Mouse (Mus musculus): Measurements from ENCODE around the gene Gse1. TPM values are rescaled to one million over a fixed set of nuclear protein-coding genes. Genes with fewer than 3 reads are reported as not detected.
A peak's percentile ranks its signal among the peaks of the same experiment; 100 is the strongest.

The Gse1 gene
- polyA plus RNA-seq, 1 experiment, result 52.4 TPM

- WGBS, result 80% methylated on average over 5 of the region's 5 CpGs
- no peak overlapping the region for H3K27ac ChIP-seq (ENCODE audit: insufficient read depth, low read length)
- H3K27me3 ChIP-seq (ENCODE audit: control insufficient read depth, insufficient read depth, low read length), result no peaks in the 10 kb centered on the region
- TF ChIP-seq CTCF (IDR thresholded peaks at IDR 0.05; ENCODE audit: borderline replicate concordance, insufficient read depth, low read depth, low read length) (no peak), POLR2A (IDR thresholded peaks at IDR 0.05; ENCODE audit: borderline replicate concordance, insufficient read depth, low read length) (no peak)
- peaks cover 8% of the 10 kb centered on the region for H3K4me1 ChIP-seq (ENCODE audit: control insufficient read depth, insufficient read depth, low read length)
- H3K4me3 ChIP-seq (replicated peaks; ENCODE audit: insufficient read depth, low read depth, low read length), result no peak overlapping the region
- no peak for DNase-seq
These were observed 1.3 kb upstream of the Gse1 start for GRCm38 (mm10) chr8:120226700-120227577.

- DNase-seq, result no peak
- Histone ChIP-seq H3K27ac (ENCODE audit: insufficient read depth, low read length) (no peak overlapping the region), H3K4me3 (replicated peaks; ENCODE audit: insufficient read depth, low read depth, low read length) (no peak overlapping the region), H3K4me1 (ENCODE audit: control insufficient read depth, insufficient read depth, low read length) (peaks cover 14% of the 10 kb centered on the region), H3K27me3 (ENCODE audit: control insufficient read depth, insufficient read depth, low read length) (no peaks in the 10 kb centered on the region)
- TF ChIP-seq CTCF (IDR thresholded peaks at IDR 0.05; ENCODE audit: borderline replicate concordance, insufficient read depth, low read depth, low read length) (no peak), POLR2A (IDR thresholded peaks at IDR 0.05; ENCODE audit: borderline replicate concordance, insufficient read depth, low read length) (no peak)
These were observed 729 bp upstream of the Gse1 start for GRCm38 (mm10) chr8:120227578-120227876.

- Histone ChIP-seq H3K4me3 (replicated peaks; ENCODE audit: insufficient read depth, low read depth, low read length) (peak overlapping the region; percentile 52), H3K4me1 (ENCODE audit: control insufficient read depth, insufficient read depth, low read length) (peaks cover 27% of the 10 kb centered on the region), H3K27ac (ENCODE audit: insufficient read depth, low read length) (no peak overlapping the region), H3K27me3 (ENCODE audit: control insufficient read depth, insufficient read depth, low read length) (no peaks in the 10 kb centered on the region)
- TF ChIP-seq POLR2A (IDR thresholded peaks at IDR 0.05; ENCODE audit: borderline replicate concordance, insufficient read depth, low read length) (no peak), CTCF (IDR thresholded peaks at IDR 0.05; ENCODE audit: borderline replicate concordance, insufficient read depth, low read depth, low read length) (no peak)
- WGBS, result 1% methylated on average over 125 of the region's 125 CpGs
- peak; percentile 53 to 55 for DNase-seq
These were observed 721 bp downstream of the Gse1 start for GRCm38 (mm10) chr8:120228781-120229573.

GRCm38 (mm10) chr8:120229574-120229916, 1.3 kb downstream of the Gse1 start:
- Histone ChIP-seq H3K4me3 (replicated peaks; ENCODE audit: insufficient read depth, low read depth, low read length) (no peak overlapping the region), H3K4me1 (ENCODE audit: control insufficient read depth, insufficient read depth, low read length) (peaks cover 30% of the 10 kb centered on the region), H3K27ac (ENCODE audit: insufficient read depth, low read length) (no peak overlapping the region), H3K27me3 (ENCODE audit: control insufficient read depth, insufficient read depth, low read length) (no peaks in the 10 kb centered on the region)
- TF ChIP-seq CTCF (IDR thresholded peaks at IDR 0.05; ENCODE audit: borderline replicate concordance, insufficient read depth, low read depth, low read length), result no peak
- TF ChIP-seq POLR2A (IDR thresholded peaks at IDR 0.05; ENCODE audit: borderline replicate concordance, insufficient read depth, low read length), result no peak
- 8% methylated on average over 22 of the region's 22 CpGs for WGBS
- no peak for DNase-seq

GRCm38 (mm10) chr8:120230081-120230480, 1.8 kb downstream of the Gse1 start:
- WGBS, result 57% methylated on average over 22 of the region's 22 CpGs
- peaks cover 35% of the 10 kb centered on the region for H3K4me1 ChIP-seq (ENCODE audit: control insufficient read depth, insufficient read depth, low read length)
- H3K4me3 ChIP-seq (replicated peaks; ENCODE audit: insufficient read depth, low read depth, low read length), result no peak overlapping the region
- no peaks in the 10 kb centered on the region for H3K27me3 ChIP-seq (ENCODE audit: control insufficient read depth, insufficient read depth, low read length)
- TF ChIP-seq CTCF (IDR thresholded peaks at IDR 0.05; ENCODE audit: borderline replicate concordance, insufficient read depth, low read depth, low read length) (no peak), POLR2A (IDR thresholded peaks at IDR 0.05; ENCODE audit: borderline replicate concordance, insufficient read depth, low read length) (no peak)
- H3K27ac ChIP-seq (ENCODE audit: insufficient read depth, low read length), result no peak overlapping the region
- DNase-seq, result no peak

GRCm38 (mm10) chr8:120230715-120231614, 2.7 kb downstream of the Gse1 start:
- Histone ChIP-seq H3K27me3 (ENCODE audit: control insufficient read depth, insufficient read depth, low read length) (no peaks in the 10 kb centered on the region), H3K4me1 (ENCODE audit: control insufficient read depth, insufficient read depth, low read length) (peaks cover 36% of the 10 kb centered on the region), H3K27ac (ENCODE audit: insufficient read depth, low read length) (no peak overlapping the region), H3K4me3 (replicated peaks; ENCODE audit: insufficient read depth, low read depth, low read length) (no peak overlapping the region)
- TF ChIP-seq POLR2A (IDR thresholded peaks at IDR 0.05; ENCODE audit: borderline replicate concordance, insufficient read depth, low read length), result no peak
- TF ChIP-seq CTCF (IDR thresholded peaks at IDR 0.05; ENCODE audit: borderline replicate concordance, insufficient read depth, low read depth, low read length), result no peak
- WGBS, result 82% methylated on average over 18 of the region's 18 CpGs
- no peak for DNase-seq

- peaks cover 36% of the 10 kb centered on the region for H3K4me1 ChIP-seq (ENCODE audit: control insufficient read depth, insufficient read depth, low read length)
- 35% methylated on average over 3 of the region's 3 CpGs for WGBS
- TF ChIP-seq POLR2A (IDR thresholded peaks at IDR 0.05; ENCODE audit: borderline replicate concordance, insufficient read depth, low read length) (no peak), CTCF (IDR thresholded peaks at IDR 0.05; ENCODE audit: borderline replicate concordance, insufficient read depth, low read depth, low read length) (no peak)
These were observed 3.6 kb downstream of the Gse1 start for GRCm38 (mm10) chr8:120231870-120232269.

More at GRCm38 (mm10) chr8:120231870-120232269, 3.6 kb downstream of the Gse1 start:
- Histone ChIP-seq H3K27me3 (ENCODE audit: control insufficient read depth, insufficient read depth, low read length) (no peaks in the 10 kb centered on the region), H3K4me3 (replicated peaks; ENCODE audit: insufficient read depth, low read depth, low read length) (no peak overlapping the region), H3K27ac (ENCODE audit: insufficient read depth, low read length) (no peak overlapping the region)
- DNase-seq, result peak in 1 of 2 experiments; percentile 60

All from cerebellum, adult 2 months (tissue).